Mouse (Mus musculus): ENCODE results near the gene Olfr846.

Gene Olfr846

GRCm38 (mm10) chr9:19363905-19364304, at the start of gene Olfr846:
Gene Olfr846, minus strand, starts transcription at chr9:19364005.
- DNase-seq (ENCODE audit: low spot score) = no peak

- DNase-seq (ENCODE audit: low spot score) = no peak
These were observed 14.8 kb upstream of the Olfr846 start, which contains the start of gene Olfr847 for GRCm38 (mm10) chr9:19378569-19378968. Gene Olfr847, minus strand, starts transcription at chr9:19378669.

- no peak for DNase-seq (ENCODE audit: low spot score)
These were observed 27.6 kb downstream of the Olfr846 start, which contains the start of gene Olfr845 for GRCm38 (mm10) chr9:19336157-19336556. Gene Olfr845, plus strand, starts transcription at chr9:19336457.

GRCm38 (mm10) chr9:19316047-19316446, 47.8 kb downstream of the Olfr846 start, which contains the start of gene Olfr844:
Gene Olfr844, plus strand, starts transcription at chr9:19316347.
- no peak for DNase-seq (ENCODE audit: low spot score)
